Mouse (Mus musculus): ENCODE measurements around the gene Tsc2. TPM values are rescaled to one million over a fixed set of nuclear protein-coding genes. Genes with fewer than 3 reads are reported as not detected.
A peak's percentile ranks its signal among the peaks of the same experiment; 100 is the strongest.

Gene Tsc2
- polyA plus RNA-seq, 1 experiment from 2014 or later = 72.8 TPM

DNA sequence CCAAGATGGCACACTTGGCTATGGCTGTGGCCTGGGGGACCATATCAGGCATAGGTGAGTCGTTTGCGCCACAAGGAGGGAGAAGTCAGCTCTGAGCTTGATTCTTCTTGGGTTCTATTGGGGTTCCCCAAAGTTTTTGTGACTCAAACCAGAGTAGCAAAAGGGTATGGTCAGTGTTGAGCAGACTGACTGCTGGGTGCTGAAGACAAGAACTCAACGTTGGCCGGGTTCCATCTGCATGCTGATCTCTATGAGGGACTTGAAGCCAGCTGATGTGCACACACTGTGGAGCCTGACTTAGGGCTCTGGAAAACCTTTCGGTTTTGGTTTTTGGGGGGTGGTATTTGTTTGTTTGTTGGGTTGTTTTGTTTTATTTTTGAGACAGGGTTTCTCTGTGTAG is 3.3 kb upstream of the Tsc2 start:
- ATAC-seq (ENCODE audit: insufficient number of reproducible peaks, insufficient read depth, low FRiP score, low TSS enrichment) = no peak
- Histone ChIP-seq H3K4me2 (replicated peaks) (no peak overlapping the region), H3K27me3 (no peaks in the 10 kb centered on the region), H3K9ac (no peak overlapping the region), H3K9me3 (no peaks in the 10 kb centered on the region), H3K4me3 (no peak overlapping the region), H3K36me3 (peaks cover 10% of the 10 kb centered on the region), H3K4me1 (peaks cover 40% of the 10 kb centered on the region), H3K27ac (no peak overlapping the region)
- WGBS = 92% methylated on average over 5 of the region's 5 CpGs

DNA sequence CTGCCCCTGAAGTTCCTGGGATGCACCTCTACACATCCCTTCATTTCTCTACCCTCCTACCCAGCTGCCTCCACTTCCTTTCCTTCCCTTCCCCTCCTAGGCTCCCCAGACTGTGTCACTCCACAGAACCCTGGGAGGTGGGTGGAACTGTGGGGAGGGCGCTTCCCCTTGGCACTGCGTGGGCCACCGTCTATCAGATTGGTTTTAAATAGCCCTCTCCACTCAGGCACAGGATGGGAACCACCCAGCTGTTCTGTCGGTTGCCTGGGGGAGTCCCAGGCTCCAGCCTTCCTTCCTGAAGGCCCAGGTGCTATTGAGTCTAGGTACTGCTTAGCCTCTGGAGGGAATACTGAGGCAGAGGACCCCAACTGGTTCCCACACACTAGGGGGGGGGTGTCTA is 2.6 kb upstream of the Tsc2 start:
- H3K4me3 ChIP-seq = no peak overlapping the region
- no peak for ATAC-seq (ENCODE audit: insufficient number of reproducible peaks, insufficient read depth, low FRiP score, low TSS enrichment)
- 88% methylated on average over 4 of the region's 4 CpGs for WGBS
- H3K36me3 ChIP-seq = peaks cover 6% of the 10 kb centered on the region
- H3K9ac ChIP-seq = no peak overlapping the region
- H3K27ac ChIP-seq = no peak overlapping the region
- H3K27me3 ChIP-seq = no peaks in the 10 kb centered on the region
- peaks cover 34% of the 10 kb centered on the region for H3K4me1 ChIP-seq
- H3K4me2 ChIP-seq (replicated peaks) = no peak overlapping the region
- no peaks in the 10 kb centered on the region for H3K9me3 ChIP-seq

DNA sequence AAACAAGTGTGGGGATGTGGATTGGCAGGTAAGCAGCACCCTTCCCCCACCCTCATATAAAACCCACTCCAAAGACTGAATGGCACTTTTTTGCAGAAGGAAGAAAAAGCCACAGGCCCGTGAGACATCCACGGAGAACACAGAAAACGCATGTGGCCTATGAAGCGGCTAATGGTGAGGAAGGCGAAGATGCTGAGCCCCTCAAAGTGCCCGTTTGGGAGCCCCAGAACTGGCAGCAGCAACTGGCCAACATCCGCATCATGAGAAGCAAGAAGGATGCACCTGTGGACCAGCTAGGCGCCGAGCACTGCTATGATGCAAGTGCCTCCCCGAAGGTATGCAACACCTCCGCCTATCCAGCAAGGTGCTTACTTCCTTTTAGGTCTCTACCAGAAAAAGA is 1.4 kb upstream of the Tsc2 start:
- WGBS = 95% methylated on average over 11 of the region's 11 CpGs
- Histone ChIP-seq H3K9ac (no peak overlapping the region), H3K36me3 (peaks cover 18% of the 10 kb centered on the region), H3K4me2 (replicated peaks) (no peak overlapping the region), H3K27ac (0 out of 2 replicates have a peak overlapping the region, but pooled peaks have one; percentile 92), H3K27me3 (no peaks in the 10 kb centered on the region), H3K4me3 (no peak overlapping the region), H3K4me1 (peaks cover 22% of the 10 kb centered on the region), H3K9me3 (no peaks in the 10 kb centered on the region)
- ATAC-seq (ENCODE audit: insufficient number of reproducible peaks, insufficient read depth, low FRiP score, low TSS enrichment) = no peak

DNA sequence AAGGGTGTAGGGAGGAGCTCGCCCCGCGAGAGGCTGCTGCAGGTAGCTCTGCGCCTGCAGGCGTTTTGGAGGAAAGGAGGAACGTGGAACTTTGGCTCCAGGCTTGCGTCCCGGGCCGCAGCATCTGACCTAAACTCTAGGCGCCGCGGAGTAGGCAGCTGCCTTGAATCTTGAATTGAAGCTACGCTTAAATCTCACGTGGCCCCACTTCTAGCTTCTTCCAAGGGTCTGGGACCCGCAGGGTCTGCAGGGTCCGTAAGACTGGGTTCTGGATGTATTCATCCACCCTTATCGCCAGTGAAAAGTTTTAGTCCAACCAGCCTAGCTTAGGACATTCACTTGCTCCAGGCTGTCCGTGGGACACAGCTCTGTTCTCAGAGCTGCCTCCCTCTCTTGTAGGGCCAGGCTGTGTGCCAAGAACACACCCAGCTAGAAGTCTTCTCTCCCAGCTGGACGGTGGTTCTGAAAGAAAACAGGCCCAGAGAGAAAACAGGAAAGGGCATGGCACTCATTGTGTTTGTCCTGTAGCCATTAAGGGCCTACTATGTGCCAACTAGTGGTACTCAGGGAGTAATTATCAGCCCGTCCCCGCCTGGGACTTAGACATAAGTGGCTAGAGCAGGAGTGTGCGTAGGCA is 501 bp upstream of the Tsc2 start:
- peak; percentile 54; the same call in 1 of the 2 replicates for ATAC-seq (ENCODE audit: insufficient number of reproducible peaks, insufficient read depth, low FRiP score, low TSS enrichment)
- H3K36me3 ChIP-seq = peaks cover 26% of the 10 kb centered on the region

DNA sequence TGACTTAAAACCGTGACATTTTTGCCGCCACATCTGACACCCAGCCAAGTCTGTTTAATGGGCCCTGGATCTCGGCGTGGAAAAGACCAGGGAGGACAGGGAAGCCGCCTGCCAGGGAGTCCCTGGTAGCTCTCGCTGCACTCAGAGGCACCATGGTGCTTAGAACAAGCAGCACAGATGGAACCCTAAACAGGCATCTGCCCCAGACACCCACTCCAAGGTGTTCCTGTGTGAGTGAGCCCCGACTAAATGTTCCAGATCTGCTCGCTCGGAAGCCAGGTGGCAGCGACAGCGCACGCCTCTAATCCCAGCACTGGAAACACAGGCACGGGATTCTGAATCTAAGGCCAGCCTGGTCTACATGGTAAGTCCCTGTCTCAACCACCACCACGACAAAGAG is 2.4 kb downstream of the Tsc2 start:
- WGBS = 85% methylated on average over 14 of the region's 14 CpGs

More for the DNA sequence above, 501 bp upstream of the Tsc2 start:
- H3K9me3 ChIP-seq = no peaks in the 10 kb centered on the region
- H3K27ac ChIP-seq = peak overlapping the region; percentile 92
- H3K4me1 ChIP-seq = peaks cover 16% of the 10 kb centered on the region
- H3K9ac ChIP-seq = peak overlapping the region; percentile 63
- 11% methylated on average over 22 of the region's 22 CpGs for WGBS
- peak overlapping the region; percentile 79 for H3K4me2 ChIP-seq (replicated peaks)
- H3K4me3 ChIP-seq = peak overlapping the region; percentile 62
- no peaks in the 10 kb centered on the region for H3K27me3 ChIP-seq

DNA sequence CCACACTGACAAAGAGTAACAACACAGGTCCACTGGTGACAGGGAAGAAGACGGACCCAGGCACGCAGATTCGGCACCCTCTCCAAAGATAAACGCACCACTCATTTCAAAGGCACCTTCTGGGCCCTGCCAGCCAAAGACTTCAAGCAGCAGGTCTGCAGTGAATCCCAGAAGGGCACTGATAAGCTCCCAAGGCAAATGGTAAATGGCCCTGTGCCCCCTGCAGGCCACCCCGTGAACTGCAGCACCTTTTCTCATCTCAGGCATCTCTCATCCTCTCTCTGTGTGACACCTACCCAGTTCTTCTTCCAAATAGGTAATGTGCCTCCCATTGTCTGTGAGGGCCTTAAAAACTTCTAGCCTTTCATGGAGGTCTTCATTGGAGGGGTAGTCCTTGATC is 3.8 kb downstream of the Tsc2 start:
- H3K36me3 ChIP-seq = peaks cover 61% of the 10 kb centered on the region
- 51% methylated on average over 5 of the region's 5 CpGs for WGBS

More for the DNA sequence above, 2.4 kb downstream of the Tsc2 start:
- Histone ChIP-seq H3K36me3 (peaks cover 48% of the 10 kb centered on the region), H3K4me3 (no peak overlapping the region), H3K4me2 (replicated peaks) (no peak overlapping the region), H3K27me3 (no peaks in the 10 kb centered on the region), H3K27ac (no peak overlapping the region), H3K9me3 (no peaks in the 10 kb centered on the region), H3K9ac (no peak overlapping the region), H3K4me1 (peaks cover 16% of the 10 kb centered on the region)
- ATAC-seq (ENCODE audit: insufficient number of reproducible peaks, insufficient read depth, low FRiP score, low TSS enrichment) = no peak

DNA sequence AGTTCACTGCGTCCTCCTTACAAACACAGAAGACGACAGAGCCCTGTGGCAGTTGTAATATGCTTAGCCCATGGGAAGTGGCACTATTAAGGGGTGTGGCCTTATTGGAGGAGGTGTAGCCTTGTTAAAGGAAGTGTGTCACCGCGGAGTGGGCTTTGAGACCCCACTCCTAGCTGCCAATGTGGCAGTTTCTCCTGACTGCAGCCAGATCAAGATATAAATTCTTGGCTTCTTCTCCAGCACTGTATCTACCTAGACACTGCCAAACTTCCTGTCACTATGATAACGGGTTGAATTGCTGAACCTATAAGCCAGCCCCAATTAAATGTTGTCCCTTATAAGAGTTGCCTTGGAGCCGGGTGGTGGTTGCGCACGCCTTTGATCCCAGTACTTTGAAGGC is 7.0 kb downstream of the Tsc2 start:
- Histone ChIP-seq H3K4me1 (no peaks in the 10 kb centered on the region), H3K36me3 (peaks cover 93% of the 10 kb centered on the region), H3K27ac (no peak overlapping the region), H3K27me3 (no peaks in the 10 kb centered on the region), H3K9me3 (no peaks in the 10 kb centered on the region), H3K9ac (no peak overlapping the region), H3K4me3 (no peak overlapping the region), H3K4me2 (replicated peaks) (no peak overlapping the region)
- ATAC-seq (ENCODE audit: insufficient number of reproducible peaks, insufficient read depth, low FRiP score, low TSS enrichment) = no peak
- WGBS = 94% methylated on average over 8 of the region's 8 CpGs

More for the DNA sequence above, 3.8 kb downstream of the Tsc2 start:
- Histone ChIP-seq H3K4me2 (replicated peaks) (no peak overlapping the region), H3K9ac (no peak overlapping the region), H3K27ac (no peak overlapping the region), H3K4me1 (peaks cover 16% of the 10 kb centered on the region), H3K9me3 (no peaks in the 10 kb centered on the region), H3K27me3 (no peaks in the 10 kb centered on the region), H3K4me3 (no peak overlapping the region)
- ATAC-seq (ENCODE audit: insufficient number of reproducible peaks, insufficient read depth, low FRiP score, low TSS enrichment) = no peak

DNA sequence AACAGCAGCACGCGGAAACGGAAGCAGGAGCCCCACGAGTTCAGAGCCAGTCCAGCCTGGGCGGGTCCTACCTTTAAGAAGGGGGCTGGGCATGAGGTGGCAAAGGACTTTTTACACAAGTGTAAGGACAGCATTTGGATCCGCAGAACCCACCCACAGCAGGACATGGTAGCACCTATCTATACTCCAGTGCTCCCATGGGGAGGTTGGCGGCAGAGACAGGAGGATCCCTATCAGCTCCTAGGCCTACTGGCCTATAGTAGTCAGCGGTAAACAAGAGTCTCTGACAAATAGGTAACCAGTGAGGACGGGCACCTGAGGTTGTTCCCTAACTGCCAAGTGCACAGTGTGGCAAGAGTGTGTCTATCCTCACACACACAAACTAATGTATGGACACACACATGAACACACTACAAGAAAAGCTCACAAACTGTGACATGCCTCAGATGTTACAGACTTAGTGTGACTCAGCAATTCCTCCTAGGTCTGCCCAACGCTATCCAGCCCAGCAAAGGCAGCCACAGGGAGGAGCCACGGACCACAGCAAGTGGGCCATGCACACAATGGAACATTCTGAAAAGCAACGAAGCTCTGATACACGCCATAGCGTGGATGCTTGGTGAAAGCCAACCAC is 14.8 kb downstream of the Tsc2 start:
- no peak overlapping the region for H3K4me2 ChIP-seq (replicated peaks)
- no peak overlapping the region for H3K9ac ChIP-seq
- WGBS = 84% methylated on average over 14 of the region's 14 CpGs
- no peak overlapping the region for H3K4me3 ChIP-seq
- H3K36me3 ChIP-seq = peaks cover 93% of the 10 kb centered on the region
- ATAC-seq (ENCODE audit: insufficient number of reproducible peaks, insufficient read depth, low FRiP score, low TSS enrichment) = no peak
- no peaks in the 10 kb centered on the region for H3K27me3 ChIP-seq
- H3K9me3 ChIP-seq = no peaks in the 10 kb centered on the region
- no peak overlapping the region for H3K27ac ChIP-seq
- no peaks in the 10 kb centered on the region for H3K4me1 ChIP-seq

DNA sequence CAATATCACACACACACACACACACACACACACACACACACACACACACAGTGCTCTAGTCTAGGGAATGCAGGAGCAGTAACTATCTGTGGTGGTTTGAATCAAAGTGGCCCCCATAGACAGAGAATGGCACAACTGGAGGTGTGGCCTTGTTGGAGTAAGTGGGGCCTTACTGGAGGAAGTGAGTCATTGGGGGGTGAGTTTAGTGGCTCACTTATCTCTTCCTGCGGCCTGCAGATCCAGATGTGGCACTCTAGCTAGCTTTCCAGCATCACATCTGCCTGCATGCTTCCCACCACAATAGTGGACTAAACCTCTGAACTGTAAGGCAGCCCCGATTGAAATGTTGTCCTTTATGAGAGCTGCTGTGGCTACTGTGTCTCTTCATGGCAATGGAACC is 21.7 kb downstream of the Tsc2 start:
- WGBS = 88% methylated on average over 2 of the region's 2 CpGs
- H3K36me3 ChIP-seq = peaks cover 77% of the 10 kb centered on the region
- ATAC-seq (ENCODE audit: insufficient number of reproducible peaks, insufficient read depth, low FRiP score, low TSS enrichment) = no peak

DNA sequence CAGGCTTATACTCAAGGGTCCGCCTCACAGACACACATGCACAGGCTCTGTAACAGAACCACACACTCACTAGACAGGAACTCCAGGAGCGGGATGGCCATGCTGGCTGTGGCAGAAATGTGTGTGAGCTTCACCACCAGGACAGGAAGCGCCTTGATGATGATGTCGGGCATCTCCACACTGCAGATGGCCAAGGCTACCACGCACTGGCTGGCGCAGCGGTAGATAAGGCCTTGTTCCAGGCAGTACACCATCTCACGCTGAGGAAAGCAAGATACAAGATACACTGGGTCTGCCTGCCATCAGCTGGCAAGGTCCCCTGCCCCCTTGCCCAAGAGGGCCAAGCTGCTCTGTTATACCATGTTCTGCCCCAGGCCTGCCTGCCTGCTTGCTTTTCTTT is 23.6 kb downstream of the Tsc2 start:
- H3K4me2 ChIP-seq (replicated peaks) = no peak overlapping the region
- H3K27ac ChIP-seq = no peak overlapping the region
- no peaks in the 10 kb centered on the region for H3K4me1 ChIP-seq
- no peak overlapping the region for H3K9ac ChIP-seq
- peaks cover 77% of the 10 kb centered on the region for H3K36me3 ChIP-seq
- H3K27me3 ChIP-seq = no peaks in the 10 kb centered on the region
- WGBS = 94% methylated on average over 8 of the region's 8 CpGs
- ATAC-seq (ENCODE audit: insufficient number of reproducible peaks, insufficient read depth, low FRiP score, low TSS enrichment) = no peak
- no peaks in the 10 kb centered on the region for H3K9me3 ChIP-seq
- H3K4me3 ChIP-seq = no peak overlapping the region

More for the DNA sequence above, 21.7 kb downstream of the Tsc2 start:
- H3K4me1 ChIP-seq = no peaks in the 10 kb centered on the region
- no peaks in the 10 kb centered on the region for H3K9me3 ChIP-seq
- no peak overlapping the region for H3K27ac ChIP-seq
- no peak overlapping the region for H3K4me3 ChIP-seq
- no peak overlapping the region for H3K4me2 ChIP-seq (replicated peaks)
- no peaks in the 10 kb centered on the region for H3K27me3 ChIP-seq
- H3K9ac ChIP-seq = no peak overlapping the region

DNA sequence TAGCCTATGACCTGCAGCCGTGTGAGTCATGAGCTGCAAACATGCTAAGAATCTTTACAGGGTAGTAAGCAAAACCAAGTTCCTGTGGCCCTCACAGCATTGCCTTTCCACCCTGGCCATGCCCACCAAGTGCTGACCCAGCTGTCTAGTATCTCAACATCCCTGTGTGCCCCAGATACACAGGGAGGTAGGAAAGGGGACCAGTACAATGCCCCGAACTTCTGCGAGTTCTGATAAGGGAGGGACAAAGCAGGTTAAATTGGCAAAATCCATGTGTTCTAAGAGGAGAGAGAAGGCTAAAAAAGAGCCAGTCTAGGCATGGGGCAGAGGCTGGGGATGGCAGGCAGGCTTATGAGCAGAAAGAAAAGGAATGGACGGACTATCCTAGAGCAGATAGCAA is 24.1 kb downstream of the Tsc2 start:
- Histone ChIP-seq H3K27me3 (no peaks in the 10 kb centered on the region), H3K4me1 (no peaks in the 10 kb centered on the region), H3K4me3 (no peak overlapping the region), H3K4me2 (replicated peaks) (no peak overlapping the region), H3K9ac (no peak overlapping the region), H3K9me3 (no peaks in the 10 kb centered on the region), H3K36me3 (peaks cover 77% of the 10 kb centered on the region), H3K27ac (no peak overlapping the region)
- ATAC-seq (ENCODE audit: insufficient number of reproducible peaks, insufficient read depth, low FRiP score, low TSS enrichment) = no peak
- WGBS = 89% methylated on average over 4 of the region's 4 CpGs

DNA sequence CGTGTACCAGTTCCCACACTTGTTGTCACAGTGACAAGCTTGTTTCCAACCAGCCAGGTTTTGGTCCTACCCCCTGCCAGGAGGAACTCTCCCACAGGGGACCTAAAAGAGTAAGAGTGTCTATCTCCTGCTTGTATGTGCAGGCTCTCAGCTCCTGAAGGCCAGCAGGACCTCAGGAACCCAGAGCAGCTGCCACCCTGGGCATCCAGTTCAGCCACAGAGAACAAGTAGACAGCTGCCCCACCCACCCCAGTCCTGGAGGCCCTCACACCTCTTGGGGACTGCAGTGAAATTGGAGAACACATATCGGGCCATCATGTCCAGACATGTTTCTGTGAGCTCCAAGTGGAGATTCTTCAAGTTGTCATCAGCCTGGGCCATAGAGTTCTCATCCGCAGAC is 27.9 kb downstream of the Tsc2 start:
- Histone ChIP-seq H3K36me3 (peaks cover 98% of the 10 kb centered on the region), H3K4me3 (no peak overlapping the region), H3K9ac (no peak overlapping the region), H3K27me3 (no peaks in the 10 kb centered on the region), H3K27ac (no peak overlapping the region), H3K4me2 (replicated peaks) (no peak overlapping the region), H3K4me1 (no peaks in the 10 kb centered on the region), H3K9me3 (no peaks in the 10 kb centered on the region)
- ATAC-seq (ENCODE audit: insufficient number of reproducible peaks, insufficient read depth, low FRiP score, low TSS enrichment) = no peak
- WGBS = 85% methylated on average over 3 of the region's 3 CpGs

All from embryonic facial prominence, embryonic 12.5 days (tissue).